Mouse (Mus musculus): ENCODE results near the gene Kansl3.
A peak's percentile ranks its signal among the peaks of the same experiment; 100 is the strongest.

Kansl3 gene

GRCm38 (mm10) chr1:36321164-36321563, 47.8 kb downstream of the Kansl3 start:
- DNase-seq, result no peak

GRCm38 (mm10) chr1:36315776-36316100, 53.2 kb downstream of the Kansl3 start:
- no peak for DNase-seq

DNA sequence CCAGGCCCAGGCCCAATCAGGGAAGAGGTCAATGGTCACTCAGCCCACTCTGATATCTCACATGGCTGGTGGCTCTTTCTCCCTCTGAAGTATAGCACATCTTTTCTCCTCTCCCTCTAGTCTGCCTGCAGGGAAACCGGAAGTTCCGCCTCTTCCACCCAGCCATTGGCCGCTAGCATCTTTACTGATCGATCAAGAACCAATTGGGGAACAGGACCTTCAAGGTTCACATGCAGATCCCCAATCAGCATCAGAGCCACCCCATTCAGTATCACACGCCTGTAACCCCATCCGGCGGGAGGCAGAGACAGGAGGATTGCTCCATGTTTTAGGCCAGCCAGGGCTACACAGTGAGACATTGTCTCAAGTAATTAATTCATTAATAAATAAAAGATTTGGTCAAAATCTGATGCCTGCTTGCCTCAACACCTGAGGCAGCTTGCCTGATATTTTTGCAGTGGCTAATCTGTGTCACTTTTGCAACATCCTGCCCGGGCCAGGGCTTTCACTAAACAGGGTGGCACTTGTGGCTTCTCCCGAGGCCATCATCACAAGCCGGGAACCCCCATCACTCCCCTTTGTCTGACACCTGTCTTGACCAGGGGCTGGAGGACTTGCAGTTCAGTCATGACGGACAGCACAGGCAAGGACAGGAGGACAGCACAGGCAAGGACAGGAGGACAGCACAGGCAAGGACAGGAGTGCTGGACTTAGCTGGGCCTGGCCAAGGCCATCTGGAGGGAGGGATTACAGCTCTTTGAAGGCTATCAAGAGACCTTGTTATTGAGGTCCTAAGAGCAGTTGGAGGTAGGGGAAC, 53.8 kb downstream of the Kansl3 start:
- no peak for DNase-seq

DNA sequence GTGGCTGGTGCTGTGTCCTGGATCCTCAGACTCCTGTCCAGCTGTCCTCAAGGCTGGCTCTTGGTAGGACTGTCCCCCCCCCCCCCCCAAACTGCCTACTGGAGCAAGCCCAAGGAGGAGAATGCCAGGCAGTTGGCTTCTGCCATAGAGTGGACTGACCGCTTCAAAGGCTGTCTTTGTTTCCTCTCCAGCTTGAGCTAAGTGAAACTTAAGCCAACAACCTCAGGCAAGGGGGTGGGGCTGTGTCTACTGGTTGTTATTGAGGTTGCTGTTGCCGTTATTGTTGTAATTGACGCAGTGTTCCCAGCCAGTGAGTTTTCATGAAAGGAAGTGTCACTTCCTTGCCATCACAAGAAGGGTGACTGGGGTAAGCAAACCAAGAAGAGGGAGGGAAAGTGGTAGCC, 59.5 kb downstream of the Kansl3 start:
- DNase-seq, result peak; percentile 39 to 45

- DNase-seq, result no peak
Measured at GRCm38 (mm10) chr1:36308966-36309475, 60.0 kb downstream of the Kansl3 start.

- DNase-seq, result peak in 1 of 2 experiments; percentile 40
Measured at GRCm38 (mm10) chr1:36308451-36308901, 60.5 kb downstream of the Kansl3 start.

DNA sequence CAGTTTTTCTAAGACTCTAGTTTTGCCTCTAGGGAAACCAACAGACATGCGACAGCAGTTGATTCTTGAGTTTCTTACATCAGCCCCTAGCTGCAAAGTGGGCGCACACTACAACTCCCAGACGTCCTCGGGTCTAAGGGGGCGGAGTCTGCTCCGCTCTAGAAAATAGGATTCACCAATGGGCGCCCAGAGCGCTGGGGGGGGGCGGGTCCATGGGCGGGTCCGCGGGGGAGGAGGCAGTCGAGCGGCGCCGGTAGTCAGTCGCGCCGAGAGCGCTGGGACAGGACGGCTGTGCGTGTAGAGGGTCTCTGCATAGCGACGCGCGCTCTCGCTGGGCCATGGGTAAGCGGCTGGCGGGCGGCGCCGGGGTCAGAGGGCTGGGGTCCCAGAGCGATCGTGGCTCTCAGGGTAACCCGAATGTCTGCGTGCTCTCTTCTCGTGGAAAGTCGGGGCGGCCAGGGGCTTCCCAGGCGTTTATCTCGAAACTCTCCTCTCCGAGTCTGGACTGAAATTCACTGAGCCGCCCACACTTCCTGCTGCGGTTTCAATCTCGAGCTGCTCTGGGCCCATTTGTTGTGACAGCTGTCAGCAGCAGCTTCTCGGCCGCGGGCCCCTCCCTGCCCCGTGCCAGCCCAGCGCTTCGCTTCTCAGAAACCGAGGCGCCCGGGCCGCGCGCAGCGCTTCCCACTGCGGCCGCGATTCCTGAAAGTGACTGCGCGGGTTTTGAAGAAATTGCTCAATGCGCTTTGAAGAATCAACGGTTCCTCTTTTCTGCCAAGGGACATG, 61.3 kb downstream of the Kansl3 start, which contains the start of gene Arid5a:
Arid5a (plus strand) TSS at position 239 of the 786 bp plus-strand sequence.
- peak; percentile 83 to 85 for DNase-seq

- DNase-seq, result no peak
Measured at GRCm38 (mm10) chr1:36307121-36307494, 61.9 kb downstream of the Kansl3 start.

- DNase-seq, result no peak
Measured at GRCm38 (mm10) chr1:36306120-36306519, 62.9 kb downstream of the Kansl3 start.

GRCm38 (mm10) chr1:36304764-36305163, 64.2 kb downstream of the Kansl3 start:
- DNase-seq, result no peak

DNA sequence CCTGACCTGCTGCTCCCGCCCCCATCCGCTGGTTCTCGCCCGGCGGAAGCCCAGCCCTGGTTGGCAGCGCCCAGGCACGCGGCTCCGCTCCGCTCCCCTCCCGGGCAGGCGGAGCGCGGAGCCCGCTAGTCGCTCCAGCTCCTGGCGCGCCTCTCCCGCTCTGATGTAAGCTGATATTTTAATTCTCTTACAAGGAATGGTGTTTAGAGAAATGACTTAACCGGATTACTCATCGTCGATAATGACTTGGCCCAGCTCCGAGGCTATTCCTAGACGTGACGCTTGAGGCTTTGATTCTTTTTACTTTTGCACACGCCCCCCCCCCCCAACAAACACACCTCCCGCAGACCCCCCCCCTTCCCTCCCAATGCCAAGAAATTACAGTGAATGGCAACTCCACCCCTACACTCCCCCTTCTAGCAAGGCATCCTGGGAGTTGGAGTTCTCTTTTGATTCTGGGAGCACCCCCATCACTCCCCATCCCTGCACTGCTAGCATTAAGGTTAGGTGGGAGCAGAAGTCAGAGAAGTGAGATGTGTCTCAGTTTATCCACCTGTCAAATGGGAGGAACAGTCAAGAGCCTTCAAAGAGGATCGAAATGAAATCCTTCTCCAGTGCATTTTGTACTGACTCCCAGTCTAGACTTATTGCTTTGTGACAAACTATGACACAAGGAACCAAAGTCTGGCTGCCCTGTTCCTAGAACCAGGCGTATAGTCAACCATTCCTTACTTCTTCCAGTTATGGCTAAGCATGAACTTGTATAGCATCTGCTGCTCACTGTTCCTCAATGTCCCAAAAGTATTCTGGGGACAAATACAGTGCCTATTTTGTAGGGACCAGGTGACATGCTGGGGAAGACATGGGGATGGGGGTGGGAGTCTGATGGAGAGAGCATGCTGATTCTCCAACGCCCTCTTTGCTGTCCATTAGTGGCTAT, 65.3 kb downstream of the Kansl3 start:
- peak in 1 of 2 experiments; percentile 32 for DNase-seq

DNA sequence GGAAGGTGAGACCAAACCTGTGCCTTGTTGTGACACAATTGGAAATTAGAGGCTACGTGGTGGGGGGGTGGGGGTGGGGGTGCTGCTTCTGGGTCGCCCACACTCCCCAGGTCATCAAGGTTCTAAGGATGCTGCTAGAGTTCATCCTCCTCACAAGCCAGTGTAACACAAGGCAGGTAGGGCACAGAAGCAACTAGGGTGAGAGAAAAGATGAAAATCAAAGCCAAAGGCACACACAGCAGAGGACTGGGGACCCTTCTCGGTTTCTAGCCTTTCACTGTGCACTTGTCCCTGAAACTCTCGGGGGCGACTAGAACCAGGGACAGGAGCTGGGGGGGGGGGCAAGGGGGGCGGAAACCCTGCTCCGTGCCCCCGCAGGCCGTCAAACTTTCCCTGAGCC, 66.0 kb downstream of the Kansl3 start:
- DNase-seq, result no peak

DNA sequence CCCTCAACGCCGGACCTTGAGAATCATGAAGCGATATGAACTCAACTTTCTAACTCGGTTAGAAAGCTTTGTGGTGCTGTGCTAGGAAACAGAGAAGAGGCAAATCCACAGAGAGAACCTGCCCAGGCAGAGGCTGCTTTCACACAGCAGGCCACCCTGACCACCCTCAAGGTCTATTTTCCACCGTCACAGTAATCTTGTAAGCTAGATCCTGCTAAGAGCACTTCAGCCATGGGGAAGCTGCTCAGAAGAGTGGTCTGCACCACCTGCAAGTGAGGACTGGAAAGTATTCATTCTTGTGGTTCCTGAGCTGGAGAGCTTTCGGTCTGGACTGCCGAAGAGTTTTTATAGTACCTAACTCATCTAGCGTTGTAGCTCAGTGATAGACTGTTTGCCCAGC, 66.7 kb downstream of the Kansl3 start:
- DNase-seq, result no peak

- no peak for DNase-seq
Measured at GRCm38 (mm10) chr1:36300486-36300885, 68.5 kb downstream of the Kansl3 start.

DNA sequence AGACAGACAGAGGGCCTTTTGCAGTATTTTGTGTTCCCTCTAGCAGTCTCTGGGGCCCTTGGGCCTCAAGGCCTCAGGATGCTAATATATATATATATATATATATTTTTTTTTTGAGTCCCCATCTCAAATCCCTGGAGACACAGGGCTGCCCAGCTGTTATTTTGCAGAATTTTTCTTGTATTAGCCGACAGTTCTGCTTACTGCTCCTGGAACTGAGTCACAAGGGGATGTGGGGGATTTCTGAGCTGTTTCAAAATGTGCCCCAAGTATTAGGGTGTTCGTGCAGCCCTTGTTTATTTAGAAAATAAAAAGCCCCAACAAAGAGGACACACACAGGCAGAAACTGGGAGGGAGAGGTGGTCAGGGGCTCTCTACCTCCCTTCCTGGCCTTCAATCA, 69.3 kb downstream of the Kansl3 start:
- DNase-seq, result no peak

DNA sequence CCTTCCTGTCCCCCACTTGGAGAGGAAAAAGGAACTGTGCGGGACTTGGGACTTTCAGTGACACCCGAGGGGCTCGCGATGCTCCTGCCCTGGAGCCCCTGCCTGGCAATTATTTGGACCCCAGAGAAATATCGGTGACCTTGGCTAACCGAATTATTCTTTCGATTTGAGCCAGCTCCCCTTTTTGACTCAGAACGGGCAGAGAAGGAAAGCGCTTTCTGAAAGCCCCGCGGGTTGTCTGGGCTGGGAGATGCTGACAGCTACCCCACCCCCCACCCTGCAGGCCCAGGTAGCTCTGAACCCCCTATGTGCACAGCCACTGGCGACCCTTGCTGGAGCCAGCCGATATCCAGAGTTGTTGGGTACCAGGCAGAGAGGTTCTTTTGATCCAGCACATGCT, 69.9 kb downstream of the Kansl3 start:
- DNase-seq, result no peak

- DNase-seq, result no peak
Measured at GRCm38 (mm10) chr1:36298107-36298506, 70.9 kb downstream of the Kansl3 start.

- peak; percentile 42 for DNase-seq
Measured at GRCm38 (mm10) chr1:36296466-36297149, 72.4 kb downstream of the Kansl3 start.

DNA sequence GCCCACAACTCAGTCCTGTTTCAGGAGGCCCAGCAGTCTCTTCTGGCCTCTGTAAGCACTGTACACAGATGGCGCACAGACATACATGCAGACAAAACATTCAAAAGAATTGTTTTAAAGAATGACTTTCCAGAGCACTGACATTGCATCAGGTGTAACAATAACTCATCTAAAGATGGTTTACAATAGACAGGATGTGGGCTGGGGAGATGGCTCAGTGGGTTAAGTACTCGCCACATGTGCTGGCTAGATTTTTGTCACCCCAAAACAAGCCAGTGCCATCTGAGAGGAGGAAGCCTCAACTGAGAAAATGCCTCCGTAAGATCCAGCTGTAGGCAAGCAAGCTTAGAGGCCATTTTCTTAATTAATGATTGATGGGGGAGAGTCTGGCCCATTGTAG, 74.6 kb downstream of the Kansl3 start:
- no peak for DNase-seq

DNA sequence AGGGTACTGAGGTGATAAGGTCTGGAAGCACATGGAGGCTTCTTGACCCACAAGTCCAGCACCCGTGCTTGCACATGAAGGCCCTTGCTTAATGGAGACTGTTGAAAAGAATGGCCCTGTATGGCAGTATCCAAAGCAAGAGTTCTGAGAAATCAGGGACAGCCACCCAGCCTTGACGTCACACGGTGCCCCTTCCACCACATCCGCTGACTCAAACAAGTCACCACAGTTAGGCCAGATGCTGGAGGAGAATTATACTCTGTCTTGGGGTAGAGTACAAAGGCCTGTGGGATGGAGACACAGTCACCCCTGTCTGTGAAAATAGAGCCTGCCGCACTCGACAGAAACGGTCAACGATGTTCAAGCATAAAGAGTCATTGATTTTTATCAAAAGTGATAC, 75.5 kb downstream of the Kansl3 start:
- no peak for DNase-seq
